In the genomic region with DNA sequence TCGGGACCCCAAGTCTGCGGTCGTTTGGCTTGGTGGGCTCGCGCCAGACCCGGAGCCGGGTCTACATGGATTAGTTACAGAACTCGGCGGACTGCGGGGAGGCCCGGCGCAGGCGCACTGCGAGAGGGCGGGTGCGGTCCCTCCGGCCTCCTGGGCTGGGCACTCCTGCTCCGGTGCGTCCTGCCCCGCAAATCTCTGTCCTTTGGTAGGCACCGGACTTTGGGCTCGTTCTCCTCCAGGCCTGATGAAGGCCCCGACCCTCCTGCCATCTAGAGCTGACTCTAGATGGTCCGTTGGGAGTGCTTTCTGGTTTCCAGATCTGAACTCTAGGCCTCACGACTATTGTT, we compare ENCODE assay signal across 8 mouse cellular contexts. TPM values are rescaled to one million over a fixed set of nuclear protein-coding genes. Genes with fewer than 3 reads are reported as not detected.
A peak's percentile ranks its signal among the peaks of the same experiment; 100 is the strongest.
DNase-seq lines count a peak whose midpoint lies in the region; ATAC-seq and TF ChIP-seq lines count a peak whose summit lies in the region.

No protein-coding gene starts in this region.

- H3K4me3 ChIP-seq in heart, embryonic 11.5 days (ENCODE audit: low read depth, low read length) = peak overlapping the region; percentile 83
- H3K4me3 ChIP-seq in G1E (ENCODE audit: low read depth, low read length) = peak overlapping the region; percentile 80
- peak overlapping the region; percentile 89 for H3K4me3 ChIP-seq in hindbrain, embryonic 10.5 days

- H3K27me3 ChIP-seq in heart, embryonic 11.5 days (ENCODE audit: control insufficient read depth, insufficient read depth, low read length) = no peaks in the 10 kb centered on the region
- H3K27me3 ChIP-seq in G1E (ENCODE audit: insufficient read depth, low read length) = no peaks in the 10 kb centered on the region
- no peaks in the 10 kb centered on the region for H3K27me3 ChIP-seq in hindbrain, embryonic 10.5 days (ENCODE audit: insufficient read depth, poor library complexity, severe bottlenecking)

- WGBS in heart, embryonic 11.5 days (ENCODE audit: insufficient replicate concordance) = 0% methylated on average over 25 of the region's 25 CpGs
- under 1% methylated on average over 25 of the region's 25 CpGs for WGBS in hindbrain, embryonic 10.5 days

- ATAC-seq in heart, embryonic 11.5 days (replicated peaks; ENCODE audit: insufficient number of reproducible peaks, low FRiP score, low TSS enrichment) = peak; percentile 88
- no peak for ATAC-seq in G1E (ENCODE audit: extremely low read depth, insufficient number of reproducible peaks, low FRiP score, poor library complexity, severe bottlenecking)
- ATAC-seq in megakaryocyte-erythroid progenitor cell, adult 5-6 weeks (replicated peaks; ENCODE audit: low FRiP score, low TSS enrichment, poor library complexity, severe bottlenecking) = peak; percentile 78

- no peaks in the 10 kb centered on the region for H3K9me3 ChIP-seq in heart, embryonic 11.5 days (replicated peaks; ENCODE audit: control insufficient read depth, low read length)
- H3K9me3 ChIP-seq in G1E (replicated peaks) = peaks cover 7% of the 10 kb centered on the region
- no peaks in the 10 kb centered on the region for H3K9me3 ChIP-seq in hindbrain, embryonic 10.5 days

- intact Hi-C loops in heart, postnatal 14 days (cut with DNase I) = no loop called here

- 0 out of 2 replicates have a peak, but pooled peaks cover 3% of the 10 kb centered on the region for H3K36me3 ChIP-seq in heart, embryonic 11.5 days (ENCODE audit: control insufficient read depth, insufficient read depth, low read length)
- H3K36me3 ChIP-seq in G1E (replicated peaks) = peaks cover 30% of the 10 kb centered on the region
- H3K36me3 ChIP-seq in hindbrain, embryonic 10.5 days = peaks cover 20% of the 10 kb centered on the region

- DNase-seq in heart, postnatal 14 days = no peak
- DNase-seq in G1E (ENCODE audit: low spot score) = peak; percentile 85
- no peak for DNase-seq in hindbrain, embryonic 10.5 days (ENCODE audit: low spot score)
- no peak for DNase-seq in adrenal gland, postnatal 10 days
- DNase-seq in frontal cortex, postnatal 36 days (ENCODE audit: low spot score in 2 of 2) = no peak
- no peak for DNase-seq in Muller cell, postnatal 12 days (ENCODE audit: inconsistent ontology term)

- H3K4me2 ChIP-seq in heart, embryonic 11.5 days = peak overlapping the region; percentile 93

- peak overlapping the region; percentile 93 for H3K9ac ChIP-seq in heart, embryonic 11.5 days (ENCODE audit: low read depth, low read length)

- peak overlapping the region; percentile 79 for H3K27ac ChIP-seq in heart, embryonic 11.5 days (ENCODE audit: low read depth, low read length)
- peak overlapping the region; percentile 93 for H3K27ac ChIP-seq in hindbrain, embryonic 10.5 days

- 0 out of 2 replicates have a peak, but pooled peaks cover 2% of the 10 kb centered on the region for H3K4me1 ChIP-seq in heart, embryonic 11.5 days (ENCODE audit: control insufficient read depth, insufficient read depth, low read length)
- H3K4me1 ChIP-seq in G1E (ENCODE audit: insufficient read depth, low read depth, low read length) = peaks cover 16% of the 10 kb centered on the region
- peaks cover 16% of the 10 kb centered on the region for H3K4me1 ChIP-seq in hindbrain, embryonic 10.5 days (replicated peaks)

- TF ChIP-seq CTCF in G1E (IDR thresholded peaks at IDR 0.05; ENCODE audit: low read depth, low read length) = no peak

RNA-seq across cellular contexts. Expression of a gene that starts 2.4 kb away (rescaled TPM):
- 145 and 146 TPM in 2 replicates for polyA plus RNA-seq in heart, embryonic 11.5 days (2014; fragmentation: Nextera tagmentation; extraction: Ambion mirVana)
- 10 to 100 TPM; 60.0 to 74.5 TPM for total RNA-seq in heart, postnatal 14 days (2021)
- total RNA-seq in G1E (2014; fragmentation: Nextera tagmentation) (65.5 and 96.3 TPM in 2 replicates), G1E (2017) (63.4 and 67.0 TPM in 2 replicates)
- polyA plus RNA-seq in G1E (2012) = 49.8 and 51.6 TPM in 2 replicates
- 140 and 160 TPM in 2 replicates for polyA plus RNA-seq in hindbrain, embryonic 10.5 days (2016; fragmentation: Nextera tagmentation; extraction: Ambion mirVana)
- 38.1 and 43.7 TPM in 2 replicates for total RNA-seq in megakaryocyte-erythroid progenitor cell, adult 5-6 weeks (2014; fragmentation: Nextera tagmentation)
- 36.6 and 60.5 TPM in 2 replicates for total RNA-seq in megakaryocyte-erythroid progenitor cell, adult 5-6 weeks (2017)
- 10 to 100 TPM; 75.0 to 78.8 TPM for total RNA-seq in adrenal gland, postnatal 10 days (2021)

RNA-seq across cellular contexts. Expression of a gene that starts 48.9 kb away (rescaled TPM):
- polyA plus RNA-seq in heart, embryonic 11.5 days (2014; fragmentation: Nextera tagmentation; extraction: Ambion mirVana) = not detected in 2 replicates
- not detected for total RNA-seq in heart, postnatal 14 days (2021)
- not detected in 2 replicates for total RNA-seq in G1E (2014; fragmentation: Nextera tagmentation)
- total RNA-seq in G1E (2017) = not detected in 2 replicates
- polyA plus RNA-seq in G1E (2012) = not detected in 2 replicates
- polyA plus RNA-seq in hindbrain, embryonic 10.5 days (2016; fragmentation: Nextera tagmentation; extraction: Ambion mirVana) = 0.40 and 0.92 TPM in 2 replicates
- not detected in 2 replicates for total RNA-seq in megakaryocyte-erythroid progenitor cell, adult 5-6 weeks (2014; fragmentation: Nextera tagmentation)
- total RNA-seq in megakaryocyte-erythroid progenitor cell, adult 5-6 weeks (2017) = not detected in 2 replicates
- total RNA-seq in adrenal gland, postnatal 10 days (2021) = not detected
